Mouse (Mus musculus): ENCODE measurements around the gene Drd2. TPM values are rescaled to one million over a fixed set of nuclear protein-coding genes. Genes with fewer than 3 reads are reported as not detected.

Drd2 gene
- polyA plus RNA-seq, 1 experiment from 2014 or later: 0.07 TPM

DNA sequence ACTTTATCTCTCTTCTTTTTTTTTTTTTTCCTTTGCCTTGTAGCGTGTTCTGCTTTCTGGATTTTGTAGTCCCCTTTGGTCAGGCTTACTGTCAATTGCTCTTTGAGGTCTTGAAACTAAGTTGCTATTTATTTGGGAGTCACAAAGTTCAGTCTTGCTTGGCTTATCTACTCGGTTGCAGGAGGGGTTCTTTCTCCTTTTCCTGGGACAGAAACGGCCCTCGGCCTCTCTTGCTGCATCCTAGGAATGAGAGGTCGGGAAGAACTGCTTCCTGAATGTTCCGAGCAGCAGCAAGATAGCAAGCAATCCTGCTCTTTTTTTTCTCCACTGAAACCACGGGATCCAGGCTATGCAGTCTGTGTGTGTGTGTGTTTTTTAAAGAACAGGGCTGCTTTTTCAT lies 44.9 kb downstream of the Drd2 start:
- Histone ChIP-seq H3K36me3 (no peaks in the 10 kb centered on the region), H3K9ac (0 out of 2 replicates have a peak overlapping the region, but pooled peaks have one; percentile 44), H3K4me2 (peak overlapping the region; percentile 49), H3K4me1 (peaks cover 17% of the 10 kb centered on the region), H3K9me3 (no peaks in the 10 kb centered on the region), H3K27me3 (replicated peaks) (0 out of 2 replicates have a peak, but pooled peaks cover 4% of the 10 kb centered on the region), H3K4me3 (0 out of 2 replicates have a peak overlapping the region, but pooled peaks have one; percentile 11), H3K27ac (replicated peaks) (peak overlapping the region; percentile 58)
- WGBS: 5% methylated on average over 7 of the region's 7 CpGs
- ATAC-seq (ENCODE audit: extremely low read depth, insufficient number of reproducible peaks, low FRiP score, low TSS enrichment): no peak

DNA sequence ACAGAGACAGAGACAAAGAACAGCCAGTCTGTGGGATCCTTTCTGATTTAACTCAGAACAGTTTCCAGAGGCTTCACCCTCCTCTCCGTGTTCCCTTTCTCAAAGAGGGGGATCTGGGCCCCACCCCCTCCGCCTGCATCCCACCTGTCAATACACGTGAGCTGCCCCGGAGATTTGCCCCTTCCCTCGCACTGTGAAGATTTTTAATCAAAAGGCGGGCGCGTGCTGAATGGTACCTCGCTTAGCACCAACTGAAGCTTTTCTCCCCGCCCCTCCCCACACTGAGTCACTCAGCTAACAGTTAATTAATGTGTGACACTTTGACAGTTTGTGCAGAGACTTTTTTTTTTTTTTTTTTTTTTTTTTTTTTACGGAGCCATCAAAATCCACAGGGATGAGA lies 45.7 kb downstream of the Drd2 start:
- Histone ChIP-seq H3K36me3 (no peaks in the 10 kb centered on the region), H3K4me3 (no peak overlapping the region), H3K9me3 (no peaks in the 10 kb centered on the region), H3K27ac (replicated peaks) (no peak overlapping the region), H3K4me2 (no peak overlapping the region), H3K27me3 (replicated peaks) (0 out of 2 replicates have a peak, but pooled peaks cover 4% of the 10 kb centered on the region), H3K4me1 (peaks cover 17% of the 10 kb centered on the region), H3K9ac (no peak overlapping the region)
- no peak for ATAC-seq (ENCODE audit: extremely low read depth, insufficient number of reproducible peaks, low FRiP score, low TSS enrichment)
- WGBS: 40% methylated on average over 11 of the region's 11 CpGs

DNA sequence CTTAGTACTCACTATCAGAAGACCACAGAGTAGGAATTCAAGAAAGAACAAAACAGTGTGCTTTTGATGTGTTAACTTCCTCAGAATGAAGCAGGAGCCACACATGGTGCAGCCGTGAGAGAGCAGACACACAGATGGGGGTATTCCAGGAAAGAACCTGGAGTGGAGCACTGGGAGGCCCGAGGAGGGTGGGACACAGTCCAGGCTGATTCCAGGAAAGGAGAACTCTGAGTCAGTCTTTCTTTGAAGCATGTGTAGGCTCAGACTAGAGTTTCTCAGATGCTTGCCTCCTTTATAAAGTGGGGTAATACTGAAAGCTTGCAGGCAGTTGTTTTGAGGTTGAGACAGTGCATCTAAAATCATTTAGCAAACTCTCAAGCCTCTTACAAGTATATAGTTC lies 51.8 kb downstream of the Drd2 start:
- Histone ChIP-seq H3K4me1 (no peaks in the 10 kb centered on the region), H3K4me3 (no peak overlapping the region), H3K27ac (replicated peaks) (no peak overlapping the region), H3K9me3 (no peaks in the 10 kb centered on the region), H3K36me3 (no peaks in the 10 kb centered on the region), H3K9ac (no peak overlapping the region), H3K27me3 (replicated peaks) (0 out of 2 replicates have a peak, but pooled peaks cover 4% of the 10 kb centered on the region), H3K4me2 (no peak overlapping the region)
- ATAC-seq (ENCODE audit: extremely low read depth, insufficient number of reproducible peaks, low FRiP score, low TSS enrichment): no peak
- 38% methylated on average over 2 of the region's 2 CpGs for WGBS

DNA sequence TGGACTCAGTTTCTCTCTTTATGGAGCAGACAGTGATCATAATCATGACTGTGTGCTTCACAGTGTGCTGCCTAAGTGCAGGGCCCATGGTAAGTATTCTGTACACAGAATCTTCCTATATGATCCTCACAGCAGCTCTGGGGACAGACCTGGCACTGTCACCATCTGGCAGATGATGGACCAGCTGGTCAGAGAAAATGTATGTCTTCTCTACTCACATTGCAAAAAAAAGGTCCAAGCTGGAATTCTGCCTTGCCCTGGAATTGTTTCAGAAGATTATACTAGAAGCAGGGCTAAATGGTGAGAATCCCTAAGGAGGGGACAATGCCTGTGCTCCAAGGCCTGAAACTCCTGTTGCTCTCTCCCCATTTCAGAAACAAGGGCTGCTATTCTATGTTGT lies 55.6 kb downstream of the Drd2 start:
- no peaks in the 10 kb centered on the region for H3K27me3 ChIP-seq (replicated peaks)
- H3K27ac ChIP-seq (replicated peaks): no peak overlapping the region
- no peaks in the 10 kb centered on the region for H3K4me1 ChIP-seq
- no peak overlapping the region for H3K9ac ChIP-seq
- H3K36me3 ChIP-seq: no peaks in the 10 kb centered on the region
- no peak overlapping the region for H3K4me3 ChIP-seq
- H3K4me2 ChIP-seq: no peak overlapping the region
- no peak for ATAC-seq (ENCODE audit: extremely low read depth, insufficient number of reproducible peaks, low FRiP score, low TSS enrichment)
- no peaks in the 10 kb centered on the region for H3K9me3 ChIP-seq

DNA sequence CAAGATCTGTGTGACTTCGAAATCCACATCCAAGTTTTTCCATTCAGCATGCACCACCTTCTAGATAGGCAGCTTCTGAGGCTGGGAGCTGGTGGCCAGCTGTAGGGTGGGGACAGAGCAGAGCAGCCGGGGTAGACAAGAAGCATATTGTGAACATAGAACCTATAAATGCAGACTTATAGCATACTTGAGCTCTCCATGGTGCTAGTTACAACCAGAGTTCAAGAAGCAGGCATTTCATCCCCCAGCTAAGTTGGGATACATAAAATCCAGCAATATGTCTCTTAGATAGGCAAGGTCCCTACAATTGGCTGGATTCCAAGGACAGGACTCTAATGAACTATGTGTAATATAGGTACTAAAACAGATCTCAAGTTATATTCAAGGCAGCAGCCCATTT lies 63.3 kb downstream of the Drd2 start:
- no peaks in the 10 kb centered on the region for H3K9me3 ChIP-seq
- H3K9ac ChIP-seq: no peak overlapping the region
- H3K27me3 ChIP-seq (replicated peaks): no peaks in the 10 kb centered on the region
- no peak overlapping the region for H3K4me3 ChIP-seq
- no peak for ATAC-seq (ENCODE audit: extremely low read depth, insufficient number of reproducible peaks, low FRiP score, low TSS enrichment)
- H3K4me1 ChIP-seq: no peaks in the 10 kb centered on the region
- 62% methylated on average over 2 of the region's 2 CpGs for whole genome bisulfite sequencing
- no peak overlapping the region for H3K27ac ChIP-seq (replicated peaks)
- no peak overlapping the region for H3K4me2 ChIP-seq
- H3K36me3 ChIP-seq: no peaks in the 10 kb centered on the region

DNA sequence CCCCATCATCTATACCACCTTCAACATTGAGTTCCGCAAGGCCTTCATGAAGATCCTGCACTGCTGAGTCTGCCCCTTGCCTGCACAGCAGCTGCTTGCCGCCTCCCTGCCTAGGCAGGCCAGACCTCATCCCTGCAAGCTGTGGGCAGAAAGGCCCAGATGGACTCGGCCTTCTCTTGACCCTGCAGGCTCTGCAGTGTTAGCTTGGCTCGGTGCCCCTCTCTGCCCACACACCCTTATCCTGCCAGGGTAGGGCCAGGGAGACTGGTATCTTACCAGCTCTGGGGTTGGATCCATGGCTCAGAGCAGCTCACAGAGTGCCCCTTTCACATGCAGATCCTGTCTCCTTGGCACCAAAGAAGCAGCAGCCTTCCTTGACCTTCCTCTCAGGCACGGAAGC lies 66.6 kb downstream of the Drd2 start:
- no peak overlapping the region for H3K4me3 ChIP-seq
- H3K27ac ChIP-seq (replicated peaks): no peak overlapping the region
- 75% methylated on average over 5 of the region's 5 CpGs for WGBS
- no peaks in the 10 kb centered on the region for H3K9me3 ChIP-seq
- ATAC-seq (ENCODE audit: extremely low read depth, insufficient number of reproducible peaks, low FRiP score, low TSS enrichment): no peak
- H3K4me2 ChIP-seq: no peak overlapping the region
- no peak overlapping the region for H3K9ac ChIP-seq
- no peaks in the 10 kb centered on the region for H3K4me1 ChIP-seq
- no peaks in the 10 kb centered on the region for H3K36me3 ChIP-seq
- no peaks in the 10 kb centered on the region for H3K27me3 ChIP-seq (replicated peaks)

DNA sequence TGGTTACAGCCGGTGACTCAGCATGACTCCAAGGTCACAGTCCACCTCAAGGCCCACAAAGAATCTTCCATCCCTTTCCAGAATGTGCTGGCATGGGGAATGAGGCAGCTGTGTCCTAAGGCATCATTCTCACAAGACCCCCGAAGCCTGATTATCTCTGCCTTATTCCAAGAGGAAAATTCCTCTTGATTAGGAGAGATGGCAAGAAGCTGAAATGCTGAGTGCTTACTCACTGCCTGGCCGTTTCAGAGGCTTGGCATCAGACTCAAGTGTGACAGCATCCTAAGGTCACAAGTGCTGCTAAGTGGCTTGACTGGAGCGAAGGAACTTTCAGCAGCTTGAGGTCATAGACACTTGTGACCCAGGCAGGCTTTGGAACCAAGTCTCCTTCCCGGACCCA lies 70.2 kb downstream of the Drd2 start:
- H3K9me3 ChIP-seq: no peaks in the 10 kb centered on the region
- WGBS: 55% methylated on average over 5 of the region's 5 CpGs
- no peak overlapping the region for H3K9ac ChIP-seq
- no peak overlapping the region for H3K27ac ChIP-seq (replicated peaks)
- no peaks in the 10 kb centered on the region for H3K4me1 ChIP-seq
- no peak overlapping the region for H3K4me3 ChIP-seq
- H3K4me2 ChIP-seq: no peak overlapping the region
- H3K27me3 ChIP-seq (replicated peaks): 0 out of 2 replicates have a peak, but pooled peaks cover 2% of the 10 kb centered on the region
- H3K36me3 ChIP-seq: no peaks in the 10 kb centered on the region
- ATAC-seq (ENCODE audit: extremely low read depth, insufficient number of reproducible peaks, low FRiP score, low TSS enrichment): no peak

DNA sequence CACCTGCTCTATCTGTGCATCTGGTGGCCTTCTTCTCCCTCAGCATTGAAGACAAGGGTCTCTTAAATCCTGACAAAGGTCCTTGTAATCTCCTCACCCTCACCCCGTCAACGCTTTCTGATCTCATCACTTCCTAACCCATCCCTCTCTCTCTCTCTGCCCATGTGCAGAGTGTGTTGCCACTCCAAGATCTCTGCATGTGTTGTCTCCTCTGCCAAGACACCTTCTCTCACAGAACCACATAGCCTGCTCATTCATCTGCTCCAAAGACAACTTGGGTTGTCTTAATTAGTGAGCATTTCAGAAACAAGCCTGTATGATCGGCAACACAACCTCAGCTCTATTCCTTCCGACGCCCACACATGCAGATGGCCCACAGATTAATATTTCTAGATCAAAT lies 83.4 kb downstream of the Drd2 start:
- Histone ChIP-seq H3K4me3 (no peak overlapping the region), H3K4me1 (no peaks in the 10 kb centered on the region), H3K27ac (replicated peaks) (no peak overlapping the region), H3K9me3 (no peaks in the 10 kb centered on the region), H3K36me3 (no peaks in the 10 kb centered on the region), H3K27me3 (replicated peaks) (no peaks in the 10 kb centered on the region), H3K9ac (no peak overlapping the region), H3K4me2 (no peak overlapping the region)
- ATAC-seq (ENCODE audit: extremely low read depth, insufficient number of reproducible peaks, low FRiP score, low TSS enrichment): no peak
- WGBS: 88% methylated on average over 5 of the region's 5 CpGs

DNA sequence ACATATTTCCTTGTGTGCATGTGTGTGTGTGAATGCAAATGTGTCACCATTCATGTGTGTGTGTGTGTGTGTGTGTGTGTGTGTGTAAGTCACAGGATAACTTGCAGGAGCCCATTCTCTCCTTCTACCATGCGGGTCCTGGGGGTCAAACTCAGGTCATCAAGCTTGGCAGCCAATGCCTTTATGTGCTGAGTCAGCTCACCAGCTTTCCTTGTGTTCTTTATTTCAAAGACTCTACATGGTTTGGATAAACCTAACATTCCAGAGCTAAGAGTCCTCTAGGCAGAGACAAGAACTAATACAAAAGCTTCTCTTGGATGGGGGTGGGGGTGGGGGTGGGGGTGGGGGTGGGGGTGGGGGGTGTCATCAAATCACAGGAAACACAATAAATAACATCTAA lies 85.2 kb downstream of the Drd2 start:
- 46% methylated on average over 1 of the region's 1 CpGs for WGBS
- Histone ChIP-seq H3K4me3 (no peak overlapping the region), H3K36me3 (no peaks in the 10 kb centered on the region)

DNA sequence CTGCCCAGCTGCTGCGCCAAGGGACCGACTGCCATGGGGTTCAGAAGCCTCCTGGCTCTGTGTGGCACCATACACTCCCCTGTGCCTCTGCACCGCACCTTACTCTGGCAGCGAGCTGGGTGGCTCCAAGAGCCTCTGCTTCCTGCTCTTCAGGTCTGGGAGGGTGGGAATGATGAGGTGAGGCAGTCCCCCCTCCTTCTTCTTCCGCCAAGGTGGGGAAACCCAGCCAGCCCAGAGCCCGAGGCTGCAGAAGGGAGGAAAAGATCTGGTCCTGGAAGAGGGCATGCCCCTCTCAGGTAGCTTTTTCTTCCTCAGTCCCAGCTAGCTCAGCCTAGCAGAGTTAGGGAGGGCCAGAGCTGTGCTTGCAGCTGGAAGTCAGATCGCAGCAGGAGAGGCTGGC lies 86.5 kb downstream of the Drd2 start, which contains the start of gene Ankk1:
Gene Ankk1 (minus strand): TSS at position 101 of the 400 bp plus-strand sequence.
- H3K4me3 ChIP-seq: no peak within 1 kb of the TSS
- no peak for ATAC-seq (ENCODE audit: extremely low read depth, insufficient number of reproducible peaks, low FRiP score, low TSS enrichment)
- WGBS: 73% methylated on average over 7 of the region's 7 CpGs
- H3K27ac ChIP-seq (replicated peaks): no peak within 1 kb of the TSS
- no peaks in the 10 kb centered on the region for H3K27me3 ChIP-seq (replicated peaks)
- no peak within 1 kb of the TSS for H3K9ac ChIP-seq
- no peaks in the 10 kb centered on the region for H3K9me3 ChIP-seq
- no peak within 1 kb of the TSS for H3K4me2 ChIP-seq
- no peaks in the 10 kb centered on the region for H3K36me3 ChIP-seq
- H3K4me1 ChIP-seq: no peaks in the 10 kb centered on the region

More for the DNA sequence above, 85.2 kb downstream of the Drd2 start:
- Histone ChIP-seq H3K27ac (replicated peaks) (no peak overlapping the region), H3K27me3 (replicated peaks) (no peaks in the 10 kb centered on the region), H3K4me1 (no peaks in the 10 kb centered on the region), H3K9me3 (no peaks in the 10 kb centered on the region), H3K9ac (no peak overlapping the region), H3K4me2 (no peak overlapping the region)
- ATAC-seq (ENCODE audit: extremely low read depth, insufficient number of reproducible peaks, low FRiP score, low TSS enrichment): no peak

DNA sequence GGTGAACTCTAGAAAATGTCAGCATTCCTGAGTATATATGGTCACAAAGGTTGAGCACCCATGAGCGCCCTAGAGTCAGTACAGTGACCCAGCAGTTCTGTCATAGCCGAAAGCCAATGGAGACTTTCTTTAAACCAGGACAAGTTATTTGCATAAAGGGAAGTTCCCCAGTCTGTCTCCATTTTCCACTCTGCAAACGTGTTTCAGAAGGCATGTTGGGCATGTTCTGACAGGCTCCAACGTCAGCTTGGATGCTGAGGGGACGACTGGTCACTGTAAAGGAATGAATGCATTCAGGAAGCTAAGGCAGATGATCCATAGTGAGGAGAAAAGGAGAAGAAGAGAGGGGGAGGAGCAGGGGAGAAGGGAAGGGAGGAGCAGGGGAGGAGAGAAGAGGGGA lies 87.1 kb downstream of the Drd2 start:
- no peaks in the 10 kb centered on the region for H3K27me3 ChIP-seq (replicated peaks)
- H3K4me3 ChIP-seq: no peak overlapping the region
- H3K27ac ChIP-seq (replicated peaks): no peak overlapping the region
- H3K4me2 ChIP-seq: no peak overlapping the region
- no peak overlapping the region for H3K9ac ChIP-seq
- H3K4me1 ChIP-seq: no peaks in the 10 kb centered on the region
- WGBS: 55% methylated on average over 5 of the region's 5 CpGs
- H3K9me3 ChIP-seq: no peaks in the 10 kb centered on the region
- ATAC-seq (ENCODE audit: extremely low read depth, insufficient number of reproducible peaks, low FRiP score, low TSS enrichment): no peak
- no peaks in the 10 kb centered on the region for H3K36me3 ChIP-seq

DNA sequence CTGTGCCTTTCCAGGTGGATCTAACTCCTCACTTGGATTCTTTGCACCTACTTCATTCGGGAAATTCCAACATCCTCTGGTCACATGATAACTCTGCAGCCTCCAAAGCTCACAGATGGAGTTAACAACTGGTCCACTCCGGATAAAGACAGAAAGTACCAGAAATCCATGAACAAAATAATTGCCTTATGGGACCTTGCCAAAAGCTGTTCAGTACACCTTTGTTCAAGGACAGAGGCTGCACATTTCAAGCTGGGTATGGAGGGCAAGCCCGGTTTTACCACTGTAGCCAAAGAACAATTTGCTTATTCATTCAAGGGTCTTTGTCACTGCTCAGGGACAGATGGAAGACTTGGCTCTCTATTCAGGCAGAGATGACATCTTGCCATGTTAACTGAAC lies 102.2 kb downstream of the Drd2 start:
- Histone ChIP-seq H3K9ac (no peak overlapping the region), H3K9me3 (no peaks in the 10 kb centered on the region), H3K4me2 (no peak overlapping the region), H3K36me3 (no peaks in the 10 kb centered on the region), H3K4me1 (0 out of 2 replicates have a peak, but pooled peaks cover 6% of the 10 kb centered on the region), H3K27ac (replicated peaks) (no peak overlapping the region), H3K27me3 (replicated peaks) (no peaks in the 10 kb centered on the region), H3K4me3 (no peak overlapping the region)
- 71% methylated on average over 3 of the region's 3 CpGs for WGBS
- no peak for ATAC-seq (ENCODE audit: extremely low read depth, insufficient number of reproducible peaks, low FRiP score, low TSS enrichment)

Data from heart, embryonic 13.5 days (tissue).